Mouse (Mus musculus) thymus, postnatal 10 days (tissue): ENCODE measurements around the gene Sept3.
"Not testable (repeated sequence)": the region's sequence is repeated elsewhere in the genome, so short reads cannot be mapped to it uniquely, and the experiment has no call there.

ENCODE experiments used
- DNase-seq, 2 experiments: peaks; one replicate each; pipeline ENCODE4 v3.0.0; 2021; ENCODE audit warnings: low spot score in 2 of 2

The Sept3 gene

GRCm38 (mm10) chr15:82274593-82274926 is at the start of gene Sept3:
Gene Sept3 (plus strand): TSS chr15:82274893.
- no peak for DNase-seq

GRCm38 (mm10) chr15:82225769-82226168 is 48.9 kb upstream of the Sept3 start:
- DNase-seq, result no peak

- DNase-seq, result no peak
These were observed 45.1 kb upstream of the Sept3 start for GRCm38 (mm10) chr15:82229542-82230045.

GRCm38 (mm10) chr15:82230098-82230611 is 44.5 kb upstream of the Sept3 start:
- no peak for DNase-seq

- DNase-seq, result no peak
These were observed 43.6 kb upstream of the Sept3 start for GRCm38 (mm10) chr15:82231100-82231499.

GRCm38 (mm10) chr15:82231591-82232378 is 42.9 kb upstream of the Sept3 start:
- no peak for DNase-seq

GRCm38 (mm10) chr15:82232651-82233050 is 42.0 kb upstream of the Sept3 start:
- DNase-seq, result no peak

GRCm38 (mm10) chr15:82235661-82236060 is 39.0 kb upstream of the Sept3 start:
- no peak for DNase-seq

GRCm38 (mm10) chr15:82236565-82236964 is 38.1 kb upstream of the Sept3 start:
- peak; percentile 69 to 85 for DNase-seq

- DNase-seq, result no peak
These were observed 31.4 kb upstream of the Sept3 start for GRCm38 (mm10) chr15:82243311-82243710.

GRCm38 (mm10) chr15:82243742-82244114 is 31.0 kb upstream of the Sept3 start:
- DNase-seq, result no peak

GRCm38 (mm10) chr15:82244115-82244804 is 30.4 kb upstream of the Sept3 start, which contains the start of gene Cenpm:
Gene Cenpm (minus strand): TSS chr15:82244748.
- DNase-seq, result peak; percentile 89 to 93

- not testable (repeated sequence) for DNase-seq
These were observed 29.9 kb upstream of the Sept3 start for GRCm38 (mm10) chr15:82244805-82245161.

- DNase-seq, result no peak
These were observed 27.4 kb upstream of the Sept3 start for GRCm38 (mm10) chr15:82247131-82247776.

- no peak for DNase-seq
These were observed 23.1 kb upstream of the Sept3 start for GRCm38 (mm10) chr15:82251579-82251978.

- DNase-seq, result no peak
These were observed 22.6 kb upstream of the Sept3 start, which contains the start of gene 1500009C09Rik for GRCm38 (mm10) chr15:82252097-82252496. Gene 1500009C09Rik (plus strand): TSS chr15:82252397.

- no peak for DNase-seq
These were observed 19.4 kb upstream of the Sept3 start for GRCm38 (mm10) chr15:82255248-82255647.

- no peak for DNase-seq
These were observed 18.7 kb upstream of the Sept3 start for GRCm38 (mm10) chr15:82255944-82256383.

- peak; percentile 46 to 87 for DNase-seq
These were observed 15.2 kb upstream of the Sept3 start for GRCm38 (mm10) chr15:82259510-82259909.

GRCm38 (mm10) chr15:82266356-82266755 is 8.3 kb upstream of the Sept3 start:
- peak; percentile 32 to 77 for DNase-seq

- no peak for DNase-seq
These were observed 6.5 kb upstream of the Sept3 start for GRCm38 (mm10) chr15:82268185-82268584.

GRCm38 (mm10) chr15:82268783-82269182 is 5.9 kb upstream of the Sept3 start:
- no peak for DNase-seq
